Mouse (Mus musculus) olfactory bulb, adult 2 months (tissue): ENCODE results near the gene Il17rc.

ENCODE experiments used
- CTCF ChIP-seq: fragments of 200-500 bp; IDR thresholded peaks from 2 replicates; pipeline ENCODE4 v1.5.1; 2012; ENCODE audit warnings: low read depth, mild to moderate bottlenecking, low read length, moderate library complexity; ENCODE audit not compliant: insufficient read depth
- POLR2A ChIP-seq: fragments of 200-500 bp; IDR thresholded peaks from 2 replicates; pipeline ENCODE4 v1.6.1; 2012; ENCODE audit warnings: mild to moderate bottlenecking, low read depth, low read length, moderate library complexity; ENCODE audit not compliant: insufficient read depth

- TF ChIP-seq CTCF: no peak
- TF ChIP-seq POLR2A: no peak
These were observed 5.6 kb upstream of the Il17rc start for GRCm38 (mm10) chr6:113465602-113466001.
